Mouse (Mus musculus): ENCODE data around the gene Tm7sf3. TPM values are rescaled to one million over a fixed set of nuclear protein-coding genes. Genes with fewer than 3 reads are reported as not detected.

Gene Tm7sf3
- total and polyA plus RNA-seq, 2 experiments from 2014 or later = 37.2 to 43.9 TPM

GRCm38 (mm10) chr6:146616670-146617069, 26.0 kb downstream of the Tm7sf3 start:
- no peaks in the 10 kb centered on the region for H3K9me3 ChIP-seq (ENCODE audit: low read length)

GRCm38 (mm10) chr6:146615891-146616290, 26.7 kb downstream of the Tm7sf3 start:
- no peaks in the 10 kb centered on the region for H3K27me3 ChIP-seq (ENCODE audit: insufficient read depth, low read length)
- DNase-seq (ENCODE audit: low spot score) (no peak), ATAC-seq (no peak)
- no peaks in the 10 kb centered on the region for H3K9me3 ChIP-seq (ENCODE audit: low read length)
- no peak overlapping the region for H3K9ac ChIP-seq (replicated peaks; ENCODE audit: low read length)
- no peak for TF ChIP-seq CTCF (IDR thresholded peaks at IDR 0.05; ENCODE audit: low read depth)
- no peak overlapping the region for H3K27ac ChIP-seq
- no peak overlapping the region for H3K4me3 ChIP-seq (ENCODE audit: low read length)
- 99% methylated on average over 8 of the region's 8 CpGs for WGBS
- no peaks in the 10 kb centered on the region for H3K4me1 ChIP-seq (ENCODE audit: insufficient read depth, low read length)
- H3K4me2 ChIP-seq (ENCODE audit: low read depth, low read length) = no peak overlapping the region
- H3K36me3 ChIP-seq (ENCODE audit: insufficient read depth, low read length) = peaks cover 51% of the 10 kb centered on the region

More at GRCm38 (mm10) chr6:146616670-146617069, 26.0 kb downstream of the Tm7sf3 start:
- no peak overlapping the region for H3K27ac ChIP-seq
- H3K4me3 ChIP-seq (ENCODE audit: low read length) = no peak overlapping the region
- peaks cover 55% of the 10 kb centered on the region for H3K36me3 ChIP-seq (ENCODE audit: insufficient read depth, low read length)
- no peak overlapping the region for H3K4me2 ChIP-seq (ENCODE audit: low read depth, low read length)
- H3K4me1 ChIP-seq (ENCODE audit: insufficient read depth, low read length) = no peaks in the 10 kb centered on the region
- WGBS = 93% methylated on average over 2 of the region's 2 CpGs
- no peak overlapping the region for H3K9ac ChIP-seq (replicated peaks; ENCODE audit: low read length)
- DNase-seq (ENCODE audit: low spot score) (no peak), ATAC-seq (no peak)
- TF ChIP-seq CTCF (IDR thresholded peaks at IDR 0.05; ENCODE audit: low read depth) = no peak
- no peaks in the 10 kb centered on the region for H3K27me3 ChIP-seq (ENCODE audit: insufficient read depth, low read length)

GRCm38 (mm10) chr6:146614541-146614940, 28.1 kb downstream of the Tm7sf3 start:
- Histone ChIP-seq H3K4me3 (ENCODE audit: low read length) (no peak overlapping the region), H3K27me3 (ENCODE audit: insufficient read depth, low read length) (no peaks in the 10 kb centered on the region), H3K4me1 (ENCODE audit: insufficient read depth, low read length) (no peaks in the 10 kb centered on the region), H3K36me3 (ENCODE audit: insufficient read depth, low read length) (peaks cover 56% of the 10 kb centered on the region), H3K4me2 (ENCODE audit: low read depth, low read length) (no peak overlapping the region), H3K9me3 (ENCODE audit: low read length) (no peaks in the 10 kb centered on the region), H3K9ac (replicated peaks; ENCODE audit: low read length) (no peak overlapping the region), H3K27ac (no peak overlapping the region)
- DNase-seq (ENCODE audit: low spot score) (no peak), ATAC-seq (no peak)
- WGBS = 91% methylated on average over 5 of the region's 5 CpGs
- no peak for TF ChIP-seq CTCF (IDR thresholded peaks at IDR 0.05; ENCODE audit: low read depth)

GRCm38 (mm10) chr6:146613907-146614306, 28.7 kb downstream of the Tm7sf3 start:
- no peaks in the 10 kb centered on the region for H3K27me3 ChIP-seq (ENCODE audit: insufficient read depth, low read length)
- H3K9ac ChIP-seq (replicated peaks; ENCODE audit: low read length) = no peak overlapping the region
- no peak for TF ChIP-seq CTCF (IDR thresholded peaks at IDR 0.05; ENCODE audit: low read depth)
- H3K4me1 ChIP-seq (ENCODE audit: insufficient read depth, low read length) = no peaks in the 10 kb centered on the region
- no peak overlapping the region for H3K4me3 ChIP-seq (ENCODE audit: low read length)
- no peak overlapping the region for H3K27ac ChIP-seq
- 95% methylated on average over 5 of the region's 5 CpGs for WGBS
- peaks cover 59% of the 10 kb centered on the region for H3K36me3 ChIP-seq (ENCODE audit: insufficient read depth, low read length)
- H3K9me3 ChIP-seq (ENCODE audit: low read length) = no peaks in the 10 kb centered on the region
- H3K4me2 ChIP-seq (ENCODE audit: low read depth, low read length) = no peak overlapping the region
- no peak for ATAC-seq
- no peak for DNase-seq (ENCODE audit: low spot score)

- no peak for DNase-seq (ENCODE audit: low spot score)
- ATAC-seq = no peak
- H3K27ac ChIP-seq = no peak overlapping the region
- H3K27me3 ChIP-seq (ENCODE audit: insufficient read depth, low read length) = no peaks in the 10 kb centered on the region
- 95% methylated on average over 5 of the region's 5 CpGs for WGBS
- peaks cover 48% of the 10 kb centered on the region for H3K36me3 ChIP-seq (ENCODE audit: insufficient read depth, low read length)
- H3K4me1 ChIP-seq (ENCODE audit: insufficient read depth, low read length) = no peaks in the 10 kb centered on the region
- H3K9ac ChIP-seq (replicated peaks; ENCODE audit: low read length) = no peak overlapping the region
- no peak overlapping the region for H3K4me2 ChIP-seq (ENCODE audit: low read depth, low read length)
- no peak overlapping the region for H3K4me3 ChIP-seq (ENCODE audit: low read length)
- no peak for TF ChIP-seq CTCF (IDR thresholded peaks at IDR 0.05; ENCODE audit: low read depth)
- no peaks in the 10 kb centered on the region for H3K9me3 ChIP-seq (ENCODE audit: low read length)
These were observed 29.9 kb downstream of the Tm7sf3 start for GRCm38 (mm10) chr6:146612736-146613135.

- H3K36me3 ChIP-seq (ENCODE audit: insufficient read depth, low read length) = peaks cover 41% of the 10 kb centered on the region
- H3K9ac ChIP-seq (replicated peaks; ENCODE audit: low read length) = no peak overlapping the region
- no peaks in the 10 kb centered on the region for H3K9me3 ChIP-seq (ENCODE audit: low read length)
- no peak for ATAC-seq
- no peak overlapping the region for H3K4me2 ChIP-seq (ENCODE audit: low read depth, low read length)
- WGBS = 94% methylated on average over 7 of the region's 7 CpGs
- H3K27ac ChIP-seq = no peak overlapping the region
- H3K4me1 ChIP-seq (ENCODE audit: insufficient read depth, low read length) = no peaks in the 10 kb centered on the region
- TF ChIP-seq CTCF (IDR thresholded peaks at IDR 0.05; ENCODE audit: low read depth) = no peak
- H3K27me3 ChIP-seq (ENCODE audit: insufficient read depth, low read length) = no peaks in the 10 kb centered on the region
- no peak for DNase-seq (ENCODE audit: low spot score)
- H3K4me3 ChIP-seq (ENCODE audit: low read length) = no peak overlapping the region
These were observed 30.7 kb downstream of the Tm7sf3 start for GRCm38 (mm10) chr6:146611897-146612296.

- Histone ChIP-seq H3K4me3 (ENCODE audit: low read length) (no peak overlapping the region), H3K36me3 (ENCODE audit: insufficient read depth, low read length) (peaks cover 43% of the 10 kb centered on the region), H3K27ac (no peak overlapping the region), H3K4me2 (ENCODE audit: low read depth, low read length) (no peak overlapping the region), H3K9ac (replicated peaks; ENCODE audit: low read length) (no peak overlapping the region), H3K27me3 (ENCODE audit: insufficient read depth, low read length) (no peaks in the 10 kb centered on the region), H3K9me3 (ENCODE audit: low read length) (no peaks in the 10 kb centered on the region), H3K4me1 (ENCODE audit: insufficient read depth, low read length) (no peaks in the 10 kb centered on the region)
- TF ChIP-seq CTCF (IDR thresholded peaks at IDR 0.05; ENCODE audit: low read depth) = no peak
- WGBS = 89% methylated on average over 6 of the region's 6 CpGs
- ATAC-seq = no peak
- DNase-seq (ENCODE audit: low spot score) = no peak
These were observed 31.2 kb downstream of the Tm7sf3 start for GRCm38 (mm10) chr6:146611385-146611784.
